Mouse (Mus musculus) left cerebral cortex, postnatal 4 days (tissue): Measurements from ENCODE around the gene D13Ertd608e. TPM values are rescaled to one million over a fixed set of nuclear protein-coding genes. Genes with fewer than 3 reads are reported as not detected.
A peak's percentile ranks its signal among the peaks of the same experiment; 100 is the strongest.
"Not testable (repeated sequence)": the region's sequence is repeated elsewhere in the genome, so short reads cannot be mapped to it uniquely, and the experiment has no call there.

ENCODE experiments used
- DNase-seq: peaks from one replicate; pipeline ENCODE4 v3.0.0-alpha.2; 2022
- intact Hi-C: fragments of 180-260 bp; cut with DNase I; formaldehyde crosslinking; loops from one replicate; pipeline ENCODE4 v1.15.1; 2025
- total RNA-seq, 2 experiments: library from RNA; stranded (reverse); gene quantifications; 2 replicates each; pipeline ENCODE4 v1.2.3; 2021

The D13Ertd608e gene
- total RNA-seq = not detected

DNA sequence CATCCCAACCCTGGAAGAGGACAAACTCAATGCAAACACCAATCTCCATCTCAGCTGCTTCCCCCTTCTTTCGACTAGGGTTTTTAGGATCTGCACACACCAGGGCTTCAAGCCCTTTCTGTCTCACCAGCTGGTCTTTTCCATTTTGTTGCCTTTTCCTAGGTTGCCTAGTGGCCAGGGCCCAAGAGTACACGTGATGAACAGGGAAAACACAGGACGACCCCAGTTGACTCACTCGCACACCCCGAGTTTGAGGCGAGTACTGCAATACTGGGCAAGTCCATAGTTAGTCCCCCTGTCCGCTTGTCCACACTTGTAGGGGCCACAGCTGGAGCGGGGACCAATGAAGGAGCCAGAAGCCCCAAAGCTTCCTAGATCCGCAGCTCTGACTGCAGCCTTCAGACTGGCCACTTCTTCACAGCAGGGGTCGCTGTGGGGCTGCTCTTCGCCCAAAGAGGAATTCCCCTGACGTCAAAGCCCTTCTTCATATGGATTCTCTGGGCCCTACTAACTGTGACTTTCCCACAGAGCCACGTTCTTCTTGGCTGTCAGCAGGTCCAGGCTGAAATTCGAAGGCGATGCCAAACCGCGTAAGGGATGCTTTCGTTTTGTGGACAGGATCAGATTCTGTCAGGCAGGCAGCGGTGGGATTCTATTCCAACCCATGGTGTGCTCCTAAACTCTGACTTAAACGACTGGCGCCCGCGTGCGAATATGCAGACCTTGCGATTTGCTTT is at the start of gene D13Ertd608e:
Gene D13Ertd608e, plus strand, starts transcription at position 687 of the 737 bp plus-strand sequence.
- intact Hi-C loops = not testable (repeated sequence)
- peak; percentile 38 for DNase-seq

DNA sequence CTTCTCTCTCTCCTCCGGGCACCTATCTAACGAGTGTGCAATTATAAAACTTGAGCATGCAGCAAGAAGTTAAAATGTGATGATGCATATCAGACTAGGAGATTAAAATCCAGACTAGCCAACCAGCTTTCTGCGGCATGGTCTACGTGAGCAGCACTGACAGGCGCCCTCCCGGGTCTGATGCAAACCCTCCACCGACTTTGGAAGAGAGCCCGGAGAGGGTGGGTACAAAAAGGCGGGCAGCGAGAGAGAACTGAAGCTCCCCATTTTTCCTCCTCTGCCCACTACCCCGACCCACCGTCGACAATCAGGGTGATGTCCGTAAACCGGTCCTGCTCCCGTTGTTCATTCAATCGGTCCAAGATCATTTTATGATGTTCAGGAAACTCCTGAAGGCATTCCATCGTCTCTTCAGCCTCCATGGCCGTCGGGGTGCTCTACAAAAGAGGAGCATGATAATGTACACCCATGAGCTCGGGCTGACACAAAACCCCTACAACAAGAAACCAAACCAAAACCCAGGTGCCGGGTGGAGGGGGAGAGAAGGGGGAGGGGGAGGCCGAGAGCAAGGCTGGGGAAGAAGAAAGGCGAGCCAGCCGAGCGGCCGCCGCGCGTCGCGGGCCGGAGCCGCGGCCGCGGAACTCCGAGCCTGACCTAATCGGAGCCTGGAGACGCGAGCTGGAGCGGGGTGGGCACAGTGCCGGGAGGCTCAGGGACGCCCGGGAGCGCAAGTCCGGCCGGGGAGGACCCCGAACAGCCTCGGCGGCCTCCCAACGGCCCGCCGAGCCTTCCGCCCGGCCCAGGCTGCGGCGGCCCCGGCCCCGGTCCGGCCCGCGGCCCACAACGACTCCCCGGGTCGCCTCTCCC is 45.7 kb upstream of the D13Ertd608e start:
- peak; percentile 86 for DNase-seq
- intact Hi-C loops = no loop called here

- peak; percentile 96 for DNase-seq
- intact Hi-C loops = no loop called here
These were observed 44.8 kb upstream of the D13Ertd608e start, which contains the start of gene Zfp131 for GRCm38 (mm10) chr13:119790761-119791579. Gene Zfp131, minus strand, starts transcription at chr13:119790889.

DNA sequence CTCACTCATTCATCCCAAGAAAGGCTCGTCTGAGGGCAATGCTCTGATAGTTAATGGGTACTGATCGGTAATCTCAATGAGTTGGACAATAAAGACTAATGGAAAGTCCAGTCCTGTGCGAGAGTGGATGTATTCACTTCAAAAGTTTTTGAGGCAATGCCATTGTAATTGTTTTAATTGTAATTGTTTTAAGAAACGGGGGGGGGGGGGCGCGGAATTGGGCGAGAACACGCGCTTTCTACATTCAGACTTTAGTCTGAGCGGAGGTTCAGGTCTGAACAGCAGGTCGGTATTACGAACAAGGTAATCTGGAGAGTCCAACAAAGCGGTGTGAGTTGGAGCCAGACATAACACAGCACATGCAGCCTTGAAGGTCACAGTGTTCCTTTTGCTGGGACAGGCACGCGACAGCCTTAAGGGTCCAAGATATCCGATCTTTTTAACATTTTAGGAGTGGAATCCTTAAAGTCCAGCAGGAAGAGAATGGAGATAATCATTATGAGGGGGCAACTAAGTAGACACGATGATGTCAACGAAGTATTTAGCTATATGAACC is 44.1 kb upstream of the D13Ertd608e start:
- intact Hi-C loops = no loop called here
- DNase-seq = no peak

DNA sequence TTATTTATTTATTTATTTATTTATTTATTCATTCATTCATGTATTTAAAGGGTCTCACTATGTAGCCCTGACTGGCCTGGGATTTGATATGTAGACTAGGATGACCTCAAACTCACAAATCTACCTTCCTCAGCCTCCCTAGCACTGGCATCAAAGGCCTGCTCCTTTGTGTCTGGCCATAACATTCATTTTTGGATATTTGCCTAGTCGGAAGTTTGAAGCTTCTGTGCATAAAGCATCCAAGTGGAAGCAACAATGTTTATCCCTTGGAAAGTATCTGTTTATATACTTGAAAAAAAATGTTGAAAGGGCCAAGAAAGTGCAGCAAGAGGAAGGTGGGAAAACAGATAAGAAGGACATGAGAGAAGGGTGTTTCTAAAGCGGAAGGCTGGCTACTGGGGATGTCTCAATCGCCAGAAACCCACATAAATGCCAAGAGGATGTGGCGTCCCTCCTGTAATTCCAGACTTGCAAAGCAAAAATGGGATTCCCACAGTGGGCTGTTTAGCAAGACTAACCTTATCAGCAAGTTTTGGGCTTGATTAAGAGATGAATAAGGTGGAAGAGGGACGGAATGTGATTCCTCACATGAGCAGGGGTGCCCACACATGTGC is 42.9 kb upstream of the D13Ertd608e start:
- intact Hi-C loops = no loop called here
- DNase-seq = no peak

- intact Hi-C loops = no loop called here
- no peak for DNase-seq
These were observed 38.1 kb upstream of the D13Ertd608e start for GRCm38 (mm10) chr13:119797656-119798055.

- intact Hi-C loops = no loop called here
- no peak for DNase-seq
These were observed 26.9 kb upstream of the D13Ertd608e start for GRCm38 (mm10) chr13:119808937-119809336.

- DNase-seq = no peak
- intact Hi-C loops = no loop called here
These were observed 25.8 kb upstream of the D13Ertd608e start for GRCm38 (mm10) chr13:119810031-119810430.

GRCm38 (mm10) chr13:119816798-119817197 is 19.0 kb upstream of the D13Ertd608e start:
- intact Hi-C loops = no loop called here
- no peak for DNase-seq

DNA sequence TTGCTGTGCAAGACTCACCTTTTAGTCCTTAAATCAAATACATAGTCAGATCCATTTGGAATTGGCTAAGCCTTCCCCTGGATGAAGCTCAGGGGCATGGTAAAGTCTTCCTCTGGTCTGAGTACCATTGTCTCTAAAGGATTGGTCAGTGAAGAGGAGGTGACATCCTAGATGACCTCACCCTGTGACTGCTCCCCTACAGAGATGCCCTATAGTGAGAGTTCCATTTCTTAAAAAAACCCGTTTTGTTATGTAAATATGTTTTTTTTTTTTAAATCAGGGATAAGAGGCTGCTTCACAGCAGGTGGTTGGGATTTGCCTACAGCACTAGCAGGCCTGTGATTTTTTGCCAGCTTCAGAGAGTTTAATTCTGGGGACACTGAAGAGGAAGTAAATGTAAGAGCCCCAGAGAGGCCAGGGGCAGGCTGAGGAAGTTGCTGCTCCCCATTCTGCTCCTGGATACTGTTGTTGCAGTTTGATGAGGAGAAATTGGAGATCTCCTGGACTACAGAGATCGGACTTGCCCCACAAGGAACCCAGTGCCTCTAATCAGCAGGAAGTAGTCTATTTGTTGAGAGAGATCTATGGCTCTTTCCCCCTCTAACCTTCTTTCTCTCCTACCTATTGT is 18.1 kb upstream of the D13Ertd608e start:
- intact Hi-C loops = no loop called here
- DNase-seq = no peak

- DNase-seq, intact Hi-C loops: not testable (repeated sequence)
These were observed 5.7 kb upstream of the D13Ertd608e start, which contains the start of gene AF067063 for GRCm38 (mm10) chr13:119830116-119830515. Gene AF067063, minus strand, starts transcription at chr13:119830216.

GRCm38 (mm10) chr13:119836324-119836811 is 562 bp downstream of the D13Ertd608e start:
- intact Hi-C loops, DNase-seq: not testable (repeated sequence)

GRCm38 (mm10) chr13:119837719-119838337 is 2.0 kb downstream of the D13Ertd608e start:
- intact Hi-C loops = not testable (repeated sequence)

DNA sequence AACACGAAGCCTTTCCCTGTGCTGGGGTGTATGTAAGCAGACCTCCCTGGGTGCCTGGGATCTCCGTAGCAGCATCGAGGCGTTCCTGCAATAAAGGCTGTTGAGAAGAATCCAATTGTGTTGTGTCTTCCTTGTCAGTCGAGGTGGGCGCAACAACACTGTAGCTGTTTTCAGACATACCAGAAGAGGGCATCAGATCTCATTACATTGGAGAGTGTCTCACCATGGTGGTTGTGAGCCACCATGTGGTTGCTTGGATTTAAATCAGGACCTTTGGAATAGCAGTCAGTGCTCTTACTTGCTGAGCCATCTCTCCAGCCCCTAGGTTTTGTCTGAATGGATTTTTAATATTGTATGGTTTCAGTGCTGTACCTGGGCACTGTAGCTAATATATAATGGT is 4.2 kb downstream of the D13Ertd608e start:
- DNase-seq, intact Hi-C loops: not testable (repeated sequence)

More at GRCm38 (mm10) chr13:119837719-119838337, 2.0 kb downstream of the D13Ertd608e start:
- DNase-seq = peak; percentile 55

DNA sequence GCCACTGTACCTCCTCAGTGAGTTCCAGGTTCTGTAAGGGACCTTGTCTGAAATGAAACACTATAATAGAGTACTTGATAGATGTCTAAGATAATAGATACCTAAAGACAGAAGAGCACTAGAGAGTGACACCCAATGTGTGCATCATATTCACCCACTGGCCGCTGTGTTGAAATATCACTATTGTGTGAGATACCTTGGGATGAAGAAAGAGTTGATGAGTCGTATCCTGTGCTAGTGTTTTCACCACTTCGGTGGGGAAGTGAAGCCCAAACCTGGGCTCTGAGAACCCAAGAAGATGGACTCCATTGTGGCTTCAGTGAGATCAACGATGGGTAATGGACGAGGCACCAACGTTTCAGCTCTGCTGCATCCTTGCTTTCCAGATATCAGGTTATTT is 26.6 kb downstream of the D13Ertd608e start:
- DNase-seq, intact Hi-C loops: not testable (repeated sequence)

- intact Hi-C loops, DNase-seq: not testable (repeated sequence)
These were observed 28.7 kb downstream of the D13Ertd608e start for GRCm38 (mm10) chr13:119864395-119864999.

GRCm38 (mm10) chr13:119886896-119887295 is 51.1 kb downstream of the D13Ertd608e start:
- intact Hi-C loops, DNase-seq: not testable (repeated sequence)

GRCm38 (mm10) chr13:119894685-119895084 is 58.9 kb downstream of the D13Ertd608e start, which contains the start of gene Tcstv1:
Gene Tcstv1, minus strand, starts transcription at chr13:119894785.
- DNase-seq, intact Hi-C loops: not testable (repeated sequence)
